Mouse (Mus musculus): ENCODE results near the gene Cdc42ep1.
"Not testable (repeated sequence)": the region's sequence is repeated elsewhere in the genome, so short reads cannot be mapped to it uniquely, and the experiment has no call there.

Gene Cdc42ep1

DNA sequence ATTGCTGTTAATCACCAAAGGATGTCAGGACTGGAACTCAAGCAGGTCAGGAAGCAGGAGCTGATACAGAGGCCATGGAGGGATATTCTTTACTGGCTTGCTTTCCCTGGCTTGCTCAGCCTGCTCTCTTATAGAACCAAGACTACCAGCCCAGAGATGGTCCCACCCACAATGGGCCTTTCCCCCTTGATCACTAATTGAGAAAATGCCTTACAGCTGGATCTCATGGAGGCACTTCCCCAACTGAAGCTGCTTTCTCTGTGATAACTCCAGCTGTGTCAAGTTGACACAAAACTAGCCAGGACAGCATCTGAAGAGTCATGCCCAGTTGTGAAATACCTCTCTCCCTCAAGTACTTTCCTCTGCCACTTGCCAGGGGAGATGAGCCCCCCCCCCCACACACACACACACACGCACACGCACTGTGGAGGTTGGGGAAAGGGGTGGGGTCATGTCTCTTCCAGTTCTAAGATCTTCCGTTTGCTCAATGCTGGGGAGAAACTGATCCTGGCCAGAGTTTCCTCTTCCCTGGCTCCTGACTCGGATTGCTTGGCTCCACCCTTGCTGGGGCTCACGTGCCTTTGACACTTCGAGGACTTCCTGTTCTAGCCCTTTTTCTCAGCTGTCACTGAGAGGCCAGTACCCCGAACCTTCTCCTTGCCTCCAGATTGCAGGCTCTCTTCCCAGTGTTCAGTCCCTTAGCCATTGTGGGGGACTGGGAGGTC is 36.5 kb downstream of the Cdc42ep1 start:
- DNase-seq = not testable (repeated sequence)

DNA sequence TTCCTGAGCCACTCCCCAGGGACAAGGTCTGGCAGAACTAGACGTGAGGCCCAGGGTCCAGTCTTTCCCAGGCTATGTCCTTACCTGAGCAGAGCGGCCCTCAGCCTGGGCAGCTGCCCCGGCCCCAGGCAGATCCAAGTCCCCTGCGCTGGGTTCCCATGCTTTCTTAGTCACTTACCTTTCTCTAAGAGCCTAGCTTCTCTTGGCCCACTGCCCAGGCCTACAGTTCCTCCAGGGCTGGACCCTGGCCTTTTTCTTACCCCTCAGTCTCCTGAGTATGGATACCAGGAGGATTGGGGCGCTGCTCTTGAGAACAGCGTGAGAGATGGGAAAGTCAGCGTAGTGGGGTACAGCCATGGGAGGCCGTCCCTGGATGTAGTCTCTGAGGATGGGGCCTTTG is 38.0 kb downstream of the Cdc42ep1 start:
- DNase-seq = no peak

DNA sequence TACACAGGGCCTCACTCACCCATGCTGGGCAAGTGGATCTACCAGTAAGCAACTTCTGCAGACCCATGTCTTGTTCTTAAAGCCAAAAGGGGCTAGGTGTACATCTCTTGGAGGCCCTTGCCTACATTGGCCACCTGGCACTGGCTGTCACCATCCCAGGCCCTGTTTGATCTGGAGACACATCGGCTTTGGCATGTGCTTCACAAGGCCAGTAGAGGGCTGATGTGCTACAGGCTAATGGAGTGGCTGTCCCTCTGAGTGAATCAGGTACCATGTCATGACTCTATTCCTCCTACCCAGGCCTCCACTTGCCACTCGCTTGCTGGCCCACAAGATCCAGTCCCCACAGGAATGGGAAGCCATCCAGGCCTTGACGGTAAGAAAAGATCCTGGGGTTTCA is 39.4 kb downstream of the Cdc42ep1 start:
- no peak for DNase-seq

DNA sequence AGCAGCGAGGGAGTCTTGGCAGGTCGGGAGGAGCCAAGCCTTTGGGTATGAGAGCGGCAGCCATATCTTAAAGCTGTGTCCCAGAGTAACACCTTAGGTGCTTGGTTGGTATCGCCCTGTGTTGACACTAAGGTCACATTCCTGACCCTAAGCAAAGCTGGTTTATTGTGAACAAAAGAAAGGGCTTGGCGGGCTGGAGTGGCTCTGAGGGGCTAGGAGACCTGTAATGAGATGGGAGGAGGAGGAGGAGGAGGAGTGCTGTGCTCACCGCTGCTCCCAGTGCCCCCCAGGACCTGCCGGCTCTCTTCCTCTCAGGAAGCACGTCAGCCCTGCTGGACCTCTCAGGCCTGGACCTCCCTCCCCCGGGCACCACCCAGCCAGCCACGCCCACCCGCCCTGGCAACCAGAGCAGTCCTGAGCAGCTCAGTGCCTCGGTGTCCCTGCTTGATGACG is 47.0 kb downstream of the Cdc42ep1 start:
- DNase-seq = no peak

DNA sequence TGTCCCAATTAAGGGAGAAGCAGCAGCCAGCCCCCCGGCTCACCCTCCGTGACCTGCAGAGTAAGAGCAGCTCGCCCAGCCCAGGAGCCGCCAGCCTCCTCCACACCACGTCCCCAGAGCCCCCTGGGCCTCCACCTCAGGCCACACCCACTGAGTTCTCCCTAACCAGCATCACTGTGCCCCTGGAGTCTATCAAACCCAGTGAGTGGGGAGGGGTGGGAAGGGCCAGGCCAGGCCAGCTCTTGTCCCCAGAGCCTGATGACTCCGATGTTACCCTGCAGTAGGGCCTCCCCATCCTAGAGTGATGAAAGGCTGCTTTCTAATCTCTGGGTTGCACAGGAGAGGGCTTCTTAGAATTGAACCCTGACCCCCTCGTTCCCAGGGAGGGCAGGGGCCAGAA is 50.0 kb downstream of the Cdc42ep1 start:
- no peak for DNase-seq

DNA sequence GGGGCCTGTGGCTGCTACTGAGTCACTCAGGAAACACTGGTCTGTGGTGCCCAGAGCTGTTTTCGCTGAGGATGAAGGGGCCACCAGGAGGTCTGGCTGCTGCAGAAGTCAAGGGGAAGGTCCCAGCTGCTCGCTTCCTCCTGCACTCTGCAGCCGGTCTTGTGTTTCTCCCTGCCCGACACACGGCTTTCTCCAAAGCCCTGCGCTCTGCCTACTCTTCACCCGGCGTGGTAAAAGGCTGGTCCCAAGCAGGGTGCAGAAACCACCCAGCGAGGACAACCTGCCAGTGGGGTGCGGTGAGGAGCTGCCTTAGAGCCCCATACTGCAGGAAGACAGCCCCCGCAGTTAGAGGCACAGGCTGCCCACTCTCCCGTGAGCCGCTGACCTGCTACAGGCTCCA is 52.3 kb downstream of the Cdc42ep1 start:
- no peak for DNase-seq

DNA sequence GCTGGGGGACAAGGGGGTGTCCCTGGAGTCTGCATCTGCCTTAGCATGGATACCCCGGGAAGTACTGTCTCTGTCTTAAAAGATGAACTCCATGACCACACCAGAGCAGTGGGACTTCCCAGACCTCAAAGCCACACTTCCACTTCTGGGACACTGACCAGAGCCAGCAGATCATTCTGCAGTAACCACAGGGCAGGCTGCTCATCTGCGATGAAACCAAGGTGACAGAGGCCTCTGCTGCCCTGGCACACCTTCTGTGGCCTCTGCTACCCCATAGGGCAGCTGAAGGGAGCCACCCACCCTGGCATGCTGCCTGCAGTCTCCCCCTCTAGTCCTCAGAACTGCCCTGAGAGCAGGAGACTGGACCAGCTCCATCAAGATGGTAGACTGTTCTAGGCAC is 53.3 kb downstream of the Cdc42ep1 start:
- no peak for DNase-seq

DNA sequence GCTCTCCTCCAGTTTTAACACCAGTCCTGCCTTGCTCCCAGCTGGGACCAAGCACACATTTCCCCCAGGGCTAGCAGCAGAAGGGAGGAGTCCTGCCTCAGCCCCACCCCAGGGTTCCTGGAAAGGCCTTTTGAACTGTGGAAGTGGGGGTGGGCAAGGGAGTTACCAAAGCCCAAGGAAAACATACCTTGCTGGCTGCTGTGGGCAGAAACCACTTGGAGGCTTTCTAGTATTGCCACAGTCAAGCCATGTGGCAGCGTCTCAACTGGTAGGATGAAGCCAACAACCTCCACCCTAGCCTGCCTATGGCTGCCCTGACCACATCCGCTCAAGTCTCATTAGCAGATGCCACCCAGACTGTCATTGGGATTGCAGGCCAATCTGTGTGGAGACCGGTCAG is 53.7 kb downstream of the Cdc42ep1 start:
- no peak for DNase-seq

DNA sequence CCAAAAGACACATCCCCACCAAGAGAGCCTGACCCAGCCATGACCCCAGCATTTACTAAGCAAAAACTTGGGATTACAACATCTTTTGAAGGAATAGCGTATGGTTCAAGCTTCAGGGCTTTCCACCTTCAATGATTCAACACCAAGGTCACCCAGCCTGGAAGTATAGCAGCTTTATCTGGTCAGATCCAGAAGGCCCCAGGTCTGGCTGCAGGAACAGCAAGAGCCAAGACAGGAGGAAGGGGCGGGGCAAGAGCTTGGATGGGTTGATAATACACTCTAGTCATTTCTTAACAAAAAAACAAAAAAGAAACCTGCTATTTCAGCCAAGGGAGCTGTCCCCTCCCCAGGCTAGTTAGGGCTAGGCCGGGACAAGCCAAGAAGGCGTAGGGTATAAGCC is 55.1 kb downstream of the Cdc42ep1 start:
- no peak for DNase-seq

DNA sequence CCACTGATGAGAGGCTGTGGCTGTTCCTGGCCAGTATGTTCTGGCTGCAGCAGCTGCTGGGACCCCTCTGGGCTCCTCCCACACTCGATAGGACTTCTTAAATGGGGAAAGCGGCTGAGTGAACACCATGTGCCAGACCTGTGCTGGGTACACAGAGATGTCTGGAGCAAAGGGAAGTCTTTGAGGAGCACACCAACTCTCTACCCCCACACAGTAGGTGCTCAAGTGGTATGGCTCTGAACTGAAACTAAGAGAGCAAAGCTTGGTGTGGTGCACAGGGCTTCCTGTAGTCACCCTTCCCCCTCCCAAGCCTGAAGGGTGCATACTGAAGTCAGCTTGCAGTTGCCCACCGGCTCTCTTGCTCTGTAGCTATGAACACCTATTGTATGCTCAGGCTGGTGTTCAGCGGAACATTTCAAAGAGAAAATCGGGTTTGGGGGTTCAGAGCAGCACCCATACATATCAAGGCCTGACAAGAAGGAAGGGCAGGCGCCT is 56.1 kb downstream of the Cdc42ep1 start:
- no peak for DNase-seq

DNA sequence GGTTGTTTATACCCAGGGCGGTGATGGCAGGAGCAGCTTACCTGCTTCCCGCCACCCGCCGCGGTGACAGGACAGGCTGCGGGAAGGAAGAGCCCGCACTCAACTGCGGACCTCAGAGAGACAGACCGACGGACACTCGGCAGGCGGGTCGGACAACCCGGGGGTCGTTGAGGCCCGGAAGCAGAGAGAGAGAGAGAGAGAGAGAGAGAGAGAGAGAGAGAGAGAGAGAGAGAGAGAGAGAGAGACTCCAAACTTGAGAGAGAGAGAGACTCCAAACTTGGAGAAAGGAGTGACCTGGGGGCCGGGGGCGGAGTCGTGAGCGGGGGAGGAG is 57.0 kb downstream of the Cdc42ep1 start, which contains the start of gene Gm49510:
Gene Gm49510 (plus strand): TSS at position 259 of the 331 bp plus-strand sequence.
- DNase-seq = no peak

DNA sequence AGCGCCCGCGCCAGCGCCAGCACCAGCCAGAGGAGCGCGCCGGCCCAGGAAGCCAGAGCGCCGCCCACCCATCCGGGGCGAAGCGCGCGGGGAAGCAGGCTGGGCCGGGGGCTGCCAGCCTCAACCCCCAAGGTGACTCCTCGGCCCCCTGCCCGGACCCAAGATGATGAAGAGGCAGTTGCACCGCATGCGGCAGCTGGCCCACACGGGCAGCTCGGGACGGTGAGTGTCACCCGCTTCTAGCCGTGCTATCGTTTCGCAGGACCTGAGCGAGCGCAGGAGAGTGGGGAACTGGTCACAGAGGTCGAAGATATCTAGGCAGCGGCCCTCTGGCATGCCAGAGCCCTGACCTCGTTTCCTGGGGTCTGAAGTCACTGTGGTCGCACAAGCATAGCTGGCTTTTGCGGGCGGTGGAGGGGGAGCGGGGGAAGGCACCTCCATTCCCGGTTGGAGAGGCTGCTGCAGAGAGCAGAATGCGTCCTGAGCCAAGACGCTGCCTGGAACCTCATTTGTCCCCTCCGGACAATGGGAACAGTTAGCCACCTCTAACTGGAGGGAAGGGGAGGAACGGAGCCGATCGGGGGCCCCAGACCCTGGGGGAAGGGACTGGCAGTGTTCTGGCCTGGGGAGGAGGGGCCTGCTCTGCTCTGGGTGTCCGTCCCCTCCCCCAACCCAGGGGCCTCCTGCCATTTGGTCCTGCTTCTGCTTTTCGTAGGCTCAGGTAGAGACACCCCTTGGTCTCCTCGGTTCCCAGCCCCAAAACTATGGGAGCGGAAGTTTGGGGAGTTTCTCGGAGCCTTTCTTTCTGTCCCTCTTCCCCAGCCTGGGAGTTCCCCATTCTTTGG is 57.5 kb downstream of the Cdc42ep1 start, which contains the start of gene Sh3bp1:
Gene Sh3bp1 (plus strand): TSS at position 29 of the 845 bp plus-strand sequence.
- peak; percentile 41 for DNase-seq

Data from cerebellum, adult 8-10 months (tissue).